Mouse (Mus musculus) spleen, postnatal 36 days (tissue): ENCODE data around the gene Gm13698.
A peak's percentile ranks its signal among the peaks of the same experiment; 100 is the strongest.
"Not testable (repeated sequence)": the region's sequence is repeated elsewhere in the genome, so short reads cannot be mapped to it uniquely, and the experiment has no call there.

ENCODE experiments used
- DNase-seq, 2 experiments: peaks; one replicate each; pipeline ENCODE4 v3.0.0; 2022; ENCODE audit warnings: low spot score in 2 of 2, mixed read lengths in 1 of 2

Gene Gm13698

DNA sequence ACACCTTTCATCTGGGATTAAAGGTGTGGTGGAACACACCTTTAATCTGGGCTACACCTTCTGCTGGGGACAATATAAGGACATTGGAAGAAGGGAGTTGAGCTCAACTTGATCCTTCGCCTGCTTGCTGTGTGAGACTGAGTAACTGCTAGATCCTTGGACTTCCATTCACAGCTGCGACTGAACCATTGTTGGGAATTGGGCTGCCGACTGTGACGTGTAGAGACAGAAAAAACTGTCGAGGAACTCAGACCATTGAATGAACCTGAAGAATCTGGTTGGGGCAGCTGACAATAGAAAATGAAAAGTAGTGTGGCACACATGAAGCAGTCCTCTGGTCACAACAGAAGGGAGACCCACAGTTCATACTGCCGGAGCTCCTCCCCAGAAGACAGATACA is at the start of gene Gm13698:
Gene Gm13698 (plus strand): TSS at position 301 of the 400 bp plus-strand sequence.
- DNase-seq = not testable (repeated sequence)

DNA sequence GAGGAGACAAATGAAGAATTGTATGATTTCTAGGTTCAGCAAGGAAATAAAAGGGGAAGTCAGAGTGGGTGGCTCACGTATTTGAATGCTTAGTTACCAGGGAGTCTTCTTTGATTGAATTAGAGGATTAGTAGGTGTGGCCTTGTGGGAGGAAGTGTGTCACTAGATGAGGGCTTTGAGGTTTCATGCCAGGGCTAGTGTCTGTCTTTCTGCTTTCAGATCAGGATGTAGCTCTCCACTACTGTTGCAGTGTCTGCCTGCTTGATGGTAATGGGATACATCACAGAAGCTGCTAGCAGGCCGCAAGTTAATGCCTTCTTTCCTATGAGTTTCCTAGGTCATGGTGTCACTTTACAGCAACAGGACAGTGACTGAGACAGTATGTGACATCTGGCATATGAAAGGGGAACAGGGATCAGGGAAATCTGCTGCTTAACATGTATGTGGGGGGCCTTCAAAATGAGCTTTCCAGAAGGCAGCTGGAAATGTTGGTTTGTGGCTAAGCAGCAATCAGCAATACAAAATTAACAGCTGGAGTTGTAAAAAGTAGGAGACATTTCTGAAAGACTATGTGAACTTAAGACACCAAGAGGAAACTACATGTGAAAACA is 25.9 kb upstream of the Gm13698 start:
- peak; percentile 62 to 71 for DNase-seq

DNA sequence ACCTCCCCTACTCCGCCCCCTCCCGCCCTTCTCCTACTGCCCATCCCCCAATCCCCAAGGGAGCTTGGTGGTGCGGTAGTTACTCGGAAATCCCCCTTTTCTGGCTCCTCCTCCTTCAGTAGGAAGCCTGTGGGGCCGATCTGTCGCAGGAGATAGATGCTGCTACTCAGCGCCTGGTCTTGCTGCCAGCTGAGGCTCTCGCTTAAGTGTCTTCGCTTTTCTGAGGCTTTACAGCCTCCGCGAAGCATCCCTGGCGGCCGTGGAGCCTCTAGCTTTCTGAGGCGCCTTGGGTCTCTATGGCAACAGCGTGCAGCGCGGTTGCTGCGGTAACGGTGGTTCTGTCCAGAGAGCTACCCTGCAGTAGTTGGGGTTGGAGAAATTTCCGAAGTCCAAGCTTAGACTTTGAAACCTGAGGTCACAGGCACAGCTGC is 14.5 kb upstream of the Gm13698 start, which contains the start of gene Zswim2:
Gene Zswim2 (minus strand): TSS at position 298 of the 431 bp plus-strand sequence.
- peak; percentile 27 to 39 for DNase-seq

DNA sequence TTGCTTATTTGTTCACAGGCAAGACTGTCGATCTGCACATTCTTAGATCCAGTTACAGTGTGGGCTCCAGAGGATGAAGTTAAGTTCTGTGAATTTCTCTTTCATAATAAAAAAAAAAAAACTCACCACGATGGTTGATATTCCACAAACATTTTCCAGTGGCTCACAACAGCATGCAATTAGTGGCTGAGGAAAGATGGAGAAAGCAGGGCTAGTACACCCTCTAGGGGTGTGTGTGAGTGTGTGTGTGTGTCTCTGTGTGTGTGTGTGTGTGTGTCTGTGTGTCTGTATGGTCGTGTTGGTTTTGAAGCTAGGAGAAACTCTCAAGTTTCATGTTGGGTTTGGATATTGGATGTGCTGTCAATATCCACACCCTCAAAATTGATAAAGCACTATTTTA is 14.1 kb upstream of the Gm13698 start:
- no peak for DNase-seq

DNA sequence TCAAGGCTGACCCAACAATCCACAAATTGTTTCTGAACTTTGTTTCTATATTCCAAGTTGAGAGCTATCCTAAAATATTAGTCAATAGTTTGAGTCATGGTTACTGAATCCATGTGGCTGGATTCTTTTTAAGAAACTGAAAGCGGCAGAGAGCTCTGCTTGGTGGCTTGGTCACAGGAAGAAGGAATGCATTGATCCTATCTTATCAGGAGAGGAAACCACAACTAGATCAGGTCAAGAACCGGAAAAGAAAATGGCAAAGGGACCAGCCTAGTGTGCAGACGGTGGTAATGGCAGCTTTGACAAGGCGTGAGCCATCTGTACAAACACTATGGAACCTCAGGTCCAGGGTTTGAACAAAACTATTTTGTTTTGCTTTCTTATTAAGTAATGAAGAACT is 13.7 kb upstream of the Gm13698 start:
- no peak for DNase-seq

DNA sequence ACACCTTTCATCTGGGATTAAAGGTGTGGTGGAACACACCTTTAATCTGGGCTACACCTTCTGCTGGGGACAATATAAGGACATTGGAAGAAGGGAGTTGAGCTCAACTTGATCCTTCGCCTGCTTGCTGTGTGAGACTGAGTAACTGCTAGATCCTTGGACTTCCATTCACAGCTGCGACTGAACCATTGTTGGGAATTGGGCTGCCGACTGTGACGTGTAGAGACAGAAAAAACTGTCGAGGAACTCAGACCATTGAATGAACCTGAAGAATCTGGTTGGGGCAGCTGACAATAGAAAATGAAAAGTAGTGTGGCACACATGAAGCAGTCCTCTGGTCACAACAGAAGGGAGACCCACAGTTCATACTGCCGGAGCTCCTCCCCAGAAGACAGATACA is 5.7 kb downstream of the Gm13698 start, which contains the start of gene Gm13693:
Gene Gm13693 (plus strand): TSS at position 301 of the 400 bp plus-strand sequence.
- DNase-seq = not testable (repeated sequence)

DNA sequence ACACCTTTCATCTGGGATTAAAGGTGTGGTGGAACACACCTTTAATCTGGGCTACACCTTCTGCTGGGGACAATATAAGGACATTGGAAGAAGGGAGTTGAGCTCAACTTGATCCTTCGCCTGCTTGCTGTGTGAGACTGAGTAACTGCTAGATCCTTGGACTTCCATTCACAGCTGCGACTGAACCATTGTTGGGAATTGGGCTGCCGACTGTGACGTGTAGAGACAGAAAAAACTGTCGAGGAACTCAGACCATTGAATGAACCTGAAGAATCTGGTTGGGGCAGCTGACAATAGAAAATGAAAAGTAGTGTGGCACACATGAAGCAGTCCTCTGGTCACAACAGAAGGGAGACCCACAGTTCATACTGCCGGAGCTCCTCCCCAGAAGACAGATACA is 11.5 kb downstream of the Gm13698 start, which contains the start of gene Gm13695:
Gene Gm13695 (plus strand): TSS at position 301 of the 400 bp plus-strand sequence.
- DNase-seq = not testable (repeated sequence)

DNA sequence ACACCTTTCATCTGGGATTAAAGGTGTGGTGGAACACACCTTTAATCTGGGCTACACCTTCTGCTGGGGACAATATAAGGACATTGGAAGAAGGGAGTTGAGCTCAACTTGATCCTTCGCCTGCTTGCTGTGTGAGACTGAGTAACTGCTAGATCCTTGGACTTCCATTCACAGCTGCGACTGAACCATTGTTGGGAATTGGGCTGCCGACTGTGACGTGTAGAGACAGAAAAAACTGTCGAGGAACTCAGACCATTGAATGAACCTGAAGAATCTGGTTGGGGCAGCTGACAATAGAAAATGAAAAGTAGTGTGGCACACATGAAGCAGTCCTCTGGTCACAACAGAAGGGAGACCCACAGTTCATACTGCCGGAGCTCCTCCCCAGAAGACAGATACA is 17.3 kb downstream of the Gm13698 start, which contains the start of gene Gm13696:
Gene Gm13696 (plus strand): TSS at position 301 of the 400 bp plus-strand sequence.
- not testable (repeated sequence) for DNase-seq

DNA sequence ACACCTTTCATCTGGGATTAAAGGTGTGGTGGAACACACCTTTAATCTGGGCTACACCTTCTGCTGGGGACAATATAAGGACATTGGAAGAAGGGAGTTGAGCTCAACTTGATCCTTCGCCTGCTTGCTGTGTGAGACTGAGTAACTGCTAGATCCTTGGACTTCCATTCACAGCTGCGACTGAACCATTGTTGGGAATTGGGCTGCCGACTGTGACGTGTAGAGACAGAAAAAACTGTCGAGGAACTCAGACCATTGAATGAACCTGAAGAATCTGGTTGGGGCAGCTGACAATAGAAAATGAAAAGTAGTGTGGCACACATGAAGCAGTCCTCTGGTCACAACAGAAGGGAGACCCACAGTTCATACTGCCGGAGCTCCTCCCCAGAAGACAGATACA is 23.1 kb downstream of the Gm13698 start, which contains the start of gene Gm13694:
Gene Gm13694 (plus strand): TSS at position 301 of the 400 bp plus-strand sequence.
- not testable (repeated sequence) for DNase-seq

DNA sequence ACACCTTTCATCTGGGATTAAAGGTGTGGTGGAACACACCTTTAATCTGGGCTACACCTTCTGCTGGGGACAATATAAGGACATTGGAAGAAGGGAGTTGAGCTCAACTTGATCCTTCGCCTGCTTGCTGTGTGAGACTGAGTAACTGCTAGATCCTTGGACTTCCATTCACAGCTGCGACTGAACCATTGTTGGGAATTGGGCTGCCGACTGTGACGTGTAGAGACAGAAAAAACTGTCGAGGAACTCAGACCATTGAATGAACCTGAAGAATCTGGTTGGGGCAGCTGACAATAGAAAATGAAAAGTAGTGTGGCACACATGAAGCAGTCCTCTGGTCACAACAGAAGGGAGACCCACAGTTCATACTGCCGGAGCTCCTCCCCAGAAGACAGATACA is 28.9 kb downstream of the Gm13698 start, which contains the start of gene Gm13697:
Gene Gm13697 (plus strand): TSS at position 301 of the 400 bp plus-strand sequence.
- DNase-seq = not testable (repeated sequence)

DNA sequence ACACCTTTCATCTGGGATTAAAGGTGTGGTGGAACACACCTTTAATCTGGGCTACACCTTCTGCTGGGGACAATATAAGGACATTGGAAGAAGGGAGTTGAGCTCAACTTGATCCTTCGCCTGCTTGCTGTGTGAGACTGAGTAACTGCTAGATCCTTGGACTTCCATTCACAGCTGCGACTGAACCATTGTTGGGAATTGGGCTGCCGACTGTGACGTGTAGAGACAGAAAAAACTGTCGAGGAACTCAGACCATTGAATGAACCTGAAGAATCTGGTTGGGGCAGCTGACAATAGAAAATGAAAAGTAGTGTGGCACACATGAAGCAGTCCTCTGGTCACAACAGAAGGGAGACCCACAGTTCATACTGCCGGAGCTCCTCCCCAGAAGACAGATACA is 34.8 kb downstream of the Gm13698 start, which contains the start of gene Gm13691:
Gene Gm13691 (plus strand): TSS at position 301 of the 400 bp plus-strand sequence.
- DNase-seq = not testable (repeated sequence)

DNA sequence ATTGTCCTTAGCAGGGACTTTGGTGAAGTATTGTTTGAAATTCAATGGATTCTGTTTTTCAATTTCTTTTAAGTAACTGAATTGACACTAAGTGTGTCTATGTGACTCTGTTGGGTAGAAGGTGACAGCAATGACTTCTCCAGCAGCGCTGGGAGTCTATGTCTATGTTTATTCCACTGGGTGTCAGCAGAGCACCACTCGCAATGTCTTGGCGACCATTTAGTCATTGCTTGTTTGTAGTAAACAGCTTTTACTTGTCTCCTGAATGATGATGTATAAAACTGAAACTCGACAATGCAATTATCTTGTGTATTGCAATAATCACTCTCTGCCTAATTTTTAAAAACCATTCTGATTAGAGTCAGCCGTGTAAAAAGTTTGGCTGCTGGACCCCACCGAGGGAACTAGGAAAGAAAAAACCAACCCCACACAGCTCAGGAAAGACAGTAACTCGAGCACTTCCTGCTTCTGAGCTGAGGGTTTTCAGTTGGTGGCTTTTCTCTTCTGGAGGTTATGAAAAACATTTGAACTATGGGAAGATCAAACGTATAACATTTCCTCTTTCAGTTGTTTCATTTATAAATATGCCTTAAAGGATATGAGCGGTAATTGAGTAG is 38.3 kb downstream of the Gm13698 start:
- peak; percentile 30 to 43 for DNase-seq

DNA sequence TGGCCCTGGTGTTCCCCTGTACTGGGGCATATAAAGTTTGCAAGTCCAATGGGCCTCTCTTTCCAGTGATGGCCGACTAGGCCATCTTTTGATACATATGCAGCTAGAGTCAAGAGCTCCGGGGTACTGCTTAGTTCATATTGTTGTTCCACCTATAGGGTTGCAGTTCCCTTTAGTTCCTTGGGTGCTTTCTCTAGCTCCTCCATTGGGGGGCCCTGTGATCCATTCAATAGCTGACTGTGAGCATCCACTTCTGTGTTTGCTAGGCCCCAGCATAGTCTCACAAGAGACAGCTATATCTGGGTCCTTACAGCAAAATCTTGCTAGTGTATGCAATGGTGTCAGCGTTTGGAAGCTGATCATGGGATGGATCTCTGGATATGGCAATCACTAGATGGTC is 39.0 kb downstream of the Gm13698 start:
- DNase-seq = not testable (repeated sequence)
